Mouse (Mus musculus) thymus, adult 2 months (tissue): ENCODE data around the gene Thegl.
"Not testable (repeated sequence)": the region's sequence is repeated elsewhere in the genome, so short reads cannot be mapped to it uniquely, and the experiment has no call there.

ENCODE experiments used
- CTCF ChIP-seq: fragments of 200-500 bp; IDR thresholded peaks from 2 replicates; pipeline ENCODE4 v1.5.1; 2012; ENCODE audit warnings: mild to moderate bottlenecking, control low read depth, low read length, moderate library complexity, borderline replicate concordance; ENCODE audit not compliant: control insufficient read depth, poor library complexity, insufficient read depth; ENCODE audit errors: extremely low read depth
- POLR2A ChIP-seq: fragments of 200-500 bp; IDR thresholded peaks from 2 replicates; pipeline ENCODE4 v1.6.1; 2012; ENCODE audit warnings: mild to moderate bottlenecking, low read length, control low read depth, moderate library complexity; ENCODE audit not compliant: control insufficient read depth, poor library complexity, insufficient read depth; ENCODE audit errors: extremely low read depth

- not testable (repeated sequence) for TF ChIP-seq CTCF, POLR2A
These were observed 80.4 kb downstream of the Thegl start for GRCm38 (mm10) chr5:77096194-77096593.
